Comparison of ENCODE assay signal across 8 mouse cellular contexts in genomic region chr7:102221899-102222298, GRCm38 (mm10). TPM values are rescaled to one million over a fixed set of nuclear protein-coding genes. Genes with fewer than 3 reads are reported as not detected.
A peak's percentile ranks its signal among the peaks of the same experiment; 100 is the strongest.
DNase-seq lines count a peak whose midpoint lies in the region; ATAC-seq and TF ChIP-seq lines count a peak whose summit lies in the region.

No protein-coding gene starts in this region.

- no peak for ATAC-seq in heart, postnatal 0 days (ENCODE audit: insufficient read depth, low read depth)
- ATAC-seq in hindbrain, embryonic 14.5 days (ENCODE audit: low FRiP score): no peak
- no peak for ATAC-seq in midbrain, embryonic 14.5 days (ENCODE audit: low FRiP score, low TSS enrichment)

- no peaks in the 10 kb centered on the region for H3K27me3 ChIP-seq in heart, postnatal 0 days (ENCODE audit: control insufficient read depth, insufficient read depth, low read length)
- H3K27me3 ChIP-seq in hindbrain, embryonic 14.5 days (ENCODE audit: control insufficient read depth, insufficient read depth, low read length): no peaks in the 10 kb centered on the region
- H3K27me3 ChIP-seq in midbrain, embryonic 14.5 days (ENCODE audit: control insufficient read depth, insufficient read depth, low read length): no peaks in the 10 kb centered on the region

- WGBS in heart, postnatal 0 days: 31% methylated on average over 1 of the region's 1 CpGs
- WGBS in hindbrain, embryonic 14.5 days: 65% methylated on average over 1 of the region's 1 CpGs
- WGBS in midbrain, embryonic 14.5 days: 62% methylated on average over 1 of the region's 1 CpGs

- no peaks in the 10 kb centered on the region for H3K36me3 ChIP-seq in heart, postnatal 0 days (replicated peaks; ENCODE audit: control insufficient read depth, insufficient read depth, low read length)
- no peaks in the 10 kb centered on the region for H3K36me3 ChIP-seq in hindbrain, embryonic 14.5 days (replicated peaks; ENCODE audit: control insufficient read depth, insufficient read depth)
- H3K36me3 ChIP-seq in midbrain, embryonic 14.5 days (ENCODE audit: control insufficient read depth, insufficient read depth, low read length): no peaks in the 10 kb centered on the region

- no peak for TF ChIP-seq CTCF in heart, postnatal 0 days (IDR thresholded peaks at IDR 0.05; ENCODE audit: low read depth)

- peak overlapping the region; percentile 86 for H3K4me2 ChIP-seq in heart, postnatal 0 days (ENCODE audit: low read depth, low read length)
- H3K4me2 ChIP-seq in hindbrain, embryonic 14.5 days (replicated peaks): peak overlapping the region; percentile 79; the same call in 1 of the 2 replicates
- peak overlapping the region; percentile 59 for H3K4me2 ChIP-seq in midbrain, embryonic 14.5 days (ENCODE audit: low read length)

- H3K4me1 ChIP-seq in heart, postnatal 0 days (ENCODE audit: control insufficient read depth, insufficient read depth): peaks cover 15% of the 10 kb centered on the region; the same call in 1 of the 2 replicates
- peaks cover 8% of the 10 kb centered on the region for H3K4me1 ChIP-seq in brown adipose tissue, adult 24 weeks (ENCODE audit: control insufficient read depth, insufficient read depth, insufficient read length, low read length)
- H3K4me1 ChIP-seq in hindbrain, embryonic 14.5 days (replicated peaks; ENCODE audit: control insufficient read depth, insufficient read depth, low read length): no peaks in the 10 kb centered on the region
- H3K4me1 ChIP-seq in midbrain, embryonic 14.5 days (ENCODE audit: control insufficient read depth, insufficient read depth, low read length): no peaks in the 10 kb centered on the region

- DNase-seq in heart, postnatal 0 days (ENCODE audit: low spot score): no peak
- DNase-seq in heart, adult 11 months: no peak
- DNase-seq in hindbrain, embryonic 14.5 days (ENCODE audit: low spot score): no peak
- DNase-seq in midbrain, embryonic 14.5 days: no peak
- DNase-seq in thymus, postnatal 4 days: no peak
- no peak for DNase-seq in ovary, postnatal 14 days (ENCODE audit: low spot score)
- DNase-seq in cerebellum, postnatal 14 days: no peak

- H3K27ac ChIP-seq in heart, postnatal 0 days (ENCODE audit: low read depth): no peak overlapping the region
- 0 out of 2 replicates have a peak overlapping the region, but pooled peaks have one; percentile 48 for H3K27ac ChIP-seq in brown adipose tissue, adult 24 weeks (replicated peaks; ENCODE audit: low read depth, low read length)
- H3K27ac ChIP-seq in hindbrain, embryonic 14.5 days: no peak overlapping the region
- no peak overlapping the region for H3K27ac ChIP-seq in midbrain, embryonic 14.5 days (replicated peaks; ENCODE audit: low read depth, low read length)

- H3K9ac ChIP-seq in heart, postnatal 0 days (replicated peaks; ENCODE audit: low read depth, low read length): no peak overlapping the region
- no peak overlapping the region for H3K9ac ChIP-seq in hindbrain, embryonic 14.5 days
- no peak overlapping the region for H3K9ac ChIP-seq in midbrain, embryonic 14.5 days (replicated peaks; ENCODE audit: low read length)

- no peak for TF ChIP-seq EP300 in heart, postnatal 0 days (IDR thresholded peaks at IDR 0.05; ENCODE audit: low read depth)

- no peak overlapping the region; the same call in 1 of the 2 replicates for H3K4me3 ChIP-seq in heart, postnatal 0 days (ENCODE audit: low read depth, low read length)
- H3K4me3 ChIP-seq in brown adipose tissue, adult 24 weeks (ENCODE audit: insufficient read depth, low read depth, low read length): no peak overlapping the region
- no peak overlapping the region for H3K4me3 ChIP-seq in hindbrain, embryonic 14.5 days (replicated peaks; ENCODE audit: low read length)
- H3K4me3 ChIP-seq in midbrain, embryonic 14.5 days (replicated peaks; ENCODE audit: low read depth, low read length): peak overlapping the region; percentile 54

- no peaks in the 10 kb centered on the region for H3K9me3 ChIP-seq in heart, postnatal 0 days (replicated peaks; ENCODE audit: control insufficient read depth, low read length)
- H3K9me3 ChIP-seq in hindbrain, embryonic 14.5 days (ENCODE audit: control insufficient read depth, low read length): no peaks in the 10 kb centered on the region
- H3K9me3 ChIP-seq in midbrain, embryonic 14.5 days (ENCODE audit: control insufficient read depth, low read length): no peaks in the 10 kb centered on the region

RNA-seq across cellular contexts. Expression of gene Pgap2, which starts 11.9 kb away (rescaled TPM):
- total RNA-seq in heart, postnatal 0 days (2014; rRNA removed; ENCODE audit: low replicate concordance): 79.5 and 117 TPM in 2 replicates
- polyA plus RNA-seq in heart, postnatal 0 days (2015; fragmentation: Nextera tagmentation; extraction: Ambion mirVana): 60.9 TPM in 2 replicates
- 39.2 and 54.0 TPM in 2 replicates for polyA plus RNA-seq in brown adipose tissue, adult 24 weeks (2012; ENCODE audit: insufficient read depth, insufficient read length, missing spikeins)
- 63.9 and 65.0 TPM in 2 replicates for polyA plus RNA-seq in hindbrain, embryonic 14.5 days (2014; fragmentation: Nextera tagmentation; extraction: Ambion mirVana)
- 47.9 and 55.8 TPM in 2 replicates for polyA plus RNA-seq in midbrain, embryonic 14.5 days (2014; fragmentation: Nextera tagmentation; extraction: Ambion mirVana)

RNA-seq across cellular contexts. Expression of gene Nup98, which starts 11.9 kb away (rescaled TPM):
- 28.0 and 36.0 TPM in 2 replicates for total RNA-seq in heart, postnatal 0 days (2014; rRNA removed; ENCODE audit: low replicate concordance)
- polyA plus RNA-seq in heart, postnatal 0 days (2015; fragmentation: Nextera tagmentation; extraction: Ambion mirVana): 10.6 and 12.2 TPM in 2 replicates
- 10.3 and 12.3 TPM in 2 replicates for polyA plus RNA-seq in brown adipose tissue, adult 24 weeks (2012; ENCODE audit: insufficient read depth, insufficient read length, missing spikeins)
- polyA plus RNA-seq in hindbrain, embryonic 14.5 days (2014; fragmentation: Nextera tagmentation; extraction: Ambion mirVana): 24.4 and 25.8 TPM in 2 replicates
- 22.2 and 28.5 TPM in 2 replicates for polyA plus RNA-seq in midbrain, embryonic 14.5 days (2014; fragmentation: Nextera tagmentation; extraction: Ambion mirVana)

RNA-seq across cellular contexts. Expression of gene Rhog, which starts 34.0 kb away (rescaled TPM):
- 24.6 and 31.3 TPM in 2 replicates for total RNA-seq in heart, postnatal 0 days (2014; rRNA removed; ENCODE audit: low replicate concordance)
- 34.7 and 36.7 TPM in 2 replicates for polyA plus RNA-seq in heart, postnatal 0 days (2015; fragmentation: Nextera tagmentation; extraction: Ambion mirVana)
- polyA plus RNA-seq in brown adipose tissue, adult 24 weeks (2012; ENCODE audit: insufficient read depth, insufficient read length, missing spikeins): 25.4 and 29.6 TPM in 2 replicates
- polyA plus RNA-seq in hindbrain, embryonic 14.5 days (2014; fragmentation: Nextera tagmentation; extraction: Ambion mirVana): 20.3 and 20.5 TPM in 2 replicates
- 9.7 and 15.7 TPM in 2 replicates for polyA plus RNA-seq in midbrain, embryonic 14.5 days (2014; fragmentation: Nextera tagmentation; extraction: Ambion mirVana)

RNA-seq across cellular contexts. Expression of gene Stim1, which starts 45.7 kb away (rescaled TPM):
- 28.1 and 59.0 TPM in 2 replicates for total RNA-seq in heart, postnatal 0 days (2014; rRNA removed; ENCODE audit: low replicate concordance)
- 11.4 and 11.6 TPM in 2 replicates for polyA plus RNA-seq in heart, postnatal 0 days (2015; fragmentation: Nextera tagmentation; extraction: Ambion mirVana)
- polyA plus RNA-seq in brown adipose tissue, adult 24 weeks (2012; ENCODE audit: insufficient read depth, insufficient read length, missing spikeins): 46.5 and 52.6 TPM in 2 replicates
- polyA plus RNA-seq in hindbrain, embryonic 14.5 days (2014; fragmentation: Nextera tagmentation; extraction: Ambion mirVana): 15.2 and 15.4 TPM in 2 replicates
- 9.5 and 11.3 TPM in 2 replicates for polyA plus RNA-seq in midbrain, embryonic 14.5 days (2014; fragmentation: Nextera tagmentation; extraction: Ambion mirVana)
